Mouse (Mus musculus): ENCODE data around the gene Sgf29. TPM values are rescaled to one million over a fixed set of nuclear protein-coding genes. Genes with fewer than 3 reads are reported as not detected.
"Not testable (repeated sequence)": the region's sequence is repeated elsewhere in the genome, so short reads cannot be mapped to it uniquely, and the experiment has no call there.

Gene Sgf29
- polyA plus RNA-seq, 1 experiment from 2014 or later, result 43.4 TPM

GRCm38 (mm10) chr7:126624774-126625173 is 24.3 kb upstream of the Sgf29 start:
- no peak for ATAC-seq (ENCODE audit: insufficient number of reproducible peaks, low FRiP score, low TSS enrichment, low read depth)
- Histone ChIP-seq H3K9ac (no peak overlapping the region), H3K36me3 (no peaks in the 10 kb centered on the region), H3K4me2 (0 out of 2 replicates have a peak overlapping the region, but pooled peaks have one; percentile 12), H3K27ac (peak overlapping the region; percentile 12; the same call in 1 of the 2 replicates), H3K9me3 (no peaks in the 10 kb centered on the region), H3K27me3 (no peaks in the 10 kb centered on the region), H3K4me3 (peak overlapping the region; percentile 11), H3K4me1 (peaks cover 26% of the 10 kb centered on the region)
- WGBS, result 70% methylated on average over 16 of the region's 16 CpGs

GRCm38 (mm10) chr7:126625369-126625768 is 23.7 kb upstream of the Sgf29 start:
- Histone ChIP-seq H3K4me1 (peaks cover 26% of the 10 kb centered on the region), H3K9me3 (no peaks in the 10 kb centered on the region), H3K27ac (peak overlapping the region; percentile 43), H3K9ac (no peak overlapping the region), H3K4me2 (no peak overlapping the region), H3K36me3 (no peaks in the 10 kb centered on the region), H3K4me3 (peak overlapping the region; percentile 11; the same call in 1 of the 2 replicates), H3K27me3 (no peaks in the 10 kb centered on the region)
- WGBS, result 33% methylated on average over 6 of the region's 6 CpGs
- ATAC-seq (ENCODE audit: insufficient number of reproducible peaks, low FRiP score, low TSS enrichment, low read depth), result peak; percentile 79

GRCm38 (mm10) chr7:126625807-126626600 is 23.1 kb upstream of the Sgf29 start:
- Histone ChIP-seq H3K27me3 (no peaks in the 10 kb centered on the region), H3K9me3 (no peaks in the 10 kb centered on the region), H3K27ac (peak overlapping the region; percentile 43), H3K9ac (no peak overlapping the region), H3K4me3 (no peak overlapping the region), H3K4me1 (peaks cover 26% of the 10 kb centered on the region), H3K4me2 (no peak overlapping the region), H3K36me3 (no peaks in the 10 kb centered on the region)
- 77% methylated on average over 3 of the region's 3 CpGs for WGBS
- no peak for ATAC-seq (ENCODE audit: insufficient number of reproducible peaks, low FRiP score, low TSS enrichment, low read depth)

GRCm38 (mm10) chr7:126628111-126628510 is 21.0 kb upstream of the Sgf29 start:
- H3K27ac ChIP-seq, result no peak overlapping the region
- H3K36me3 ChIP-seq, result no peaks in the 10 kb centered on the region
- no peaks in the 10 kb centered on the region for H3K9me3 ChIP-seq
- no peak for ATAC-seq (ENCODE audit: insufficient number of reproducible peaks, low FRiP score, low TSS enrichment, low read depth)
- H3K4me1 ChIP-seq, result peaks cover 18% of the 10 kb centered on the region
- H3K4me3 ChIP-seq, result no peak overlapping the region
- H3K4me2 ChIP-seq, result no peak overlapping the region
- no peak overlapping the region for H3K9ac ChIP-seq
- WGBS, result 43% methylated on average over 6 of the region's 6 CpGs
- H3K27me3 ChIP-seq, result no peaks in the 10 kb centered on the region

GRCm38 (mm10) chr7:126629915-126630314 is 19.2 kb upstream of the Sgf29 start:
- Histone ChIP-seq H3K9me3 (no peaks in the 10 kb centered on the region), H3K4me1 (peaks cover 27% of the 10 kb centered on the region), H3K27ac (no peak overlapping the region), H3K4me2 (no peak overlapping the region), H3K4me3 (no peak overlapping the region), H3K36me3 (no peaks in the 10 kb centered on the region), H3K9ac (no peak overlapping the region), H3K27me3 (no peaks in the 10 kb centered on the region)
- no peak for ATAC-seq (ENCODE audit: insufficient number of reproducible peaks, low FRiP score, low TSS enrichment, low read depth)
- 24% methylated on average over 3 of the region's 3 CpGs for WGBS

- Histone ChIP-seq H3K27ac (no peak within 1 kb of the TSS), H3K27me3 (no peaks in the 10 kb centered on the region), H3K4me1 (peaks cover 17% of the 10 kb centered on the region), H3K4me3 (no peak within 1 kb of the TSS), H3K9ac (no peak within 1 kb of the TSS), H3K9me3 (no peaks in the 10 kb centered on the region), H3K4me2 (no peak within 1 kb of the TSS), H3K36me3 (no peaks in the 10 kb centered on the region)
- no peak for ATAC-seq (ENCODE audit: insufficient number of reproducible peaks, low FRiP score, low TSS enrichment, low read depth)
- WGBS, result 90% methylated on average over 4 of the region's 4 CpGs
These were observed 18.1 kb upstream of the Sgf29 start, which contains the start of gene Nupr1 for GRCm38 (mm10) chr7:126630824-126631518. TSS of gene Nupr1 (minus strand) at chr7:126630861.

GRCm38 (mm10) chr7:126632478-126632877 is 16.6 kb upstream of the Sgf29 start:
- no peak for ATAC-seq (ENCODE audit: insufficient number of reproducible peaks, low FRiP score, low TSS enrichment, low read depth)
- H3K36me3 ChIP-seq, result no peaks in the 10 kb centered on the region
- no peak overlapping the region for H3K4me3 ChIP-seq
- 48% methylated on average over 2 of the region's 2 CpGs for WGBS
- H3K27me3 ChIP-seq, result no peaks in the 10 kb centered on the region
- peaks cover 15% of the 10 kb centered on the region for H3K4me1 ChIP-seq
- H3K4me2 ChIP-seq, result no peak overlapping the region
- no peaks in the 10 kb centered on the region for H3K9me3 ChIP-seq
- no peak overlapping the region for H3K9ac ChIP-seq
- no peak overlapping the region for H3K27ac ChIP-seq

- Histone ChIP-seq H3K4me2 (no peak overlapping the region), H3K4me1 (peaks cover 11% of the 10 kb centered on the region; the same call in 1 of the 2 replicates), H3K9me3 (no peaks in the 10 kb centered on the region), H3K27me3 (no peaks in the 10 kb centered on the region), H3K9ac (no peak overlapping the region), H3K27ac (no peak overlapping the region), H3K4me3 (no peak overlapping the region), H3K36me3 (no peaks in the 10 kb centered on the region)
- no peak for ATAC-seq (ENCODE audit: insufficient number of reproducible peaks, low FRiP score, low TSS enrichment, low read depth)
These were observed 13.7 kb upstream of the Sgf29 start for GRCm38 (mm10) chr7:126635375-126635774.

- H3K36me3 ChIP-seq, result no peaks in the 10 kb centered on the region
- H3K9ac ChIP-seq, result no peak overlapping the region
- H3K27me3 ChIP-seq, result no peaks in the 10 kb centered on the region
- 13% methylated on average over 4 of the region's 4 CpGs for WGBS
- H3K4me3 ChIP-seq, result no peak overlapping the region
- H3K9me3 ChIP-seq, result no peaks in the 10 kb centered on the region
- no peak overlapping the region for H3K27ac ChIP-seq
- H3K4me1 ChIP-seq, result peaks cover 11% of the 10 kb centered on the region; the same call in 1 of the 2 replicates
- no peak for ATAC-seq (ENCODE audit: insufficient number of reproducible peaks, low FRiP score, low TSS enrichment, low read depth)
- H3K4me2 ChIP-seq, result no peak overlapping the region
These were observed 12.2 kb upstream of the Sgf29 start for GRCm38 (mm10) chr7:126636733-126637520.

GRCm38 (mm10) chr7:126642545-126643243 is 6.4 kb upstream of the Sgf29 start:
- H3K27ac ChIP-seq, result no peak overlapping the region
- H3K4me3 ChIP-seq, result no peak overlapping the region
- H3K4me1 ChIP-seq, result no peaks in the 10 kb centered on the region; the same call in 1 of the 2 replicates
- no peak for ATAC-seq (ENCODE audit: insufficient number of reproducible peaks, low FRiP score, low TSS enrichment, low read depth)
- no peaks in the 10 kb centered on the region for H3K27me3 ChIP-seq
- 69% methylated on average over 5 of the region's 5 CpGs for WGBS
- no peaks in the 10 kb centered on the region for H3K36me3 ChIP-seq
- no peak overlapping the region for H3K9ac ChIP-seq
- H3K9me3 ChIP-seq, result no peaks in the 10 kb centered on the region
- H3K4me2 ChIP-seq, result no peak overlapping the region

GRCm38 (mm10) chr7:126643244-126643617 is 5.9 kb upstream of the Sgf29 start:
- not testable (repeated sequence) for H3K9me3 ChIP-seq

More at GRCm38 (mm10) chr7:126643244-126643617, 5.9 kb upstream of the Sgf29 start:
- not testable (repeated sequence) for H3K27me3 ChIP-seq; H3K4me1 ChIP-seq; H3K36me3 ChIP-seq; H3K27ac ChIP-seq; H3K4me3 ChIP-seq; ATAC-seq (ENCODE audit: insufficient number of reproducible peaks, low FRiP score, low TSS enrichment, low read depth); H3K4me2 ChIP-seq; H3K9ac ChIP-seq
- WGBS, result 69% methylated on average over 3 of the region's 3 CpGs

Data from limb, embryonic 15.5 days (tissue).